Mouse (Mus musculus) MEL (cell line): ENCODE measurements around the gene Rgs6. TPM values are rescaled to one million over a fixed set of nuclear protein-coding genes. Genes with fewer than 3 reads are reported as not detected.

ENCODE experiments used
- DNase-seq: peaks from one replicate; pipeline ENCODE4 v3.0.0; 2011; ENCODE audit warnings: low read depth, low spot score
- H3K27ac ChIP-seq: 2 replicates; pipeline ENCODE4 v1.5.1; 2012; ENCODE audit warnings: low read depth, mild to moderate bottlenecking, control low read depth, low read length, moderate library complexity; ENCODE audit not compliant: control insufficient read depth
- H3K27me3 ChIP-seq, 2 experiments: fragments of 150-350 bp in 1 of 2; sonication (generic) in 1 of 2; 2 replicates each; pipeline ENCODE4 v1.6.1; 2012; ENCODE audit warnings: low read length in 2 of 2, mild to moderate bottlenecking in 2 of 2, improper control_type of control experiment in 1 of 2, moderate library complexity in 1 of 2; ENCODE audit not compliant: insufficient read depth in 2 of 2, control insufficient read depth in 1 of 2
- H3K36me3 ChIP-seq, 2 experiments: 2 replicates each; pipeline ENCODE4 v1.6.1; 2012 to 2014; ENCODE audit warnings: low read length in 2 of 2, improper control_type of control experiment in 1 of 2, inconsistent platforms in 1 of 2, mild to moderate bottlenecking in 1 of 2; ENCODE audit not compliant: insufficient read depth in 2 of 2, control insufficient read depth in 1 of 2
- H3K4me1 ChIP-seq, 2 experiments: fragments of 150-350 bp in 1 of 2; sonication (generic) in 1 of 2; 2 replicates each; pipeline ENCODE4 v1.6.1; 2012; ENCODE audit warnings: low read length in 2 of 2, improper control_type of control experiment in 1 of 2, mild to moderate bottlenecking in 1 of 2; ENCODE audit not compliant: insufficient read depth in 2 of 2, control insufficient read depth in 1 of 2
- H3K4me3 ChIP-seq, 2 experiments: fragments of 150-350 bp in 1 of 2; sonication (generic) in 1 of 2; 2 replicates each; pipeline ENCODE4 v1.5.1; 2012; ENCODE audit warnings: low read depth in 2 of 2, low read length in 2 of 2, mild to moderate bottlenecking in 2 of 2, moderate library complexity in 2 of 2, control low read depth in 1 of 2, improper control_type of control experiment in 1 of 2; ENCODE audit not compliant: control insufficient read depth in 1 of 2, insufficient read depth in 1 of 2
- H3K79me2 ChIP-seq: 2 replicates; pipeline ENCODE4 v1.6.1; 2012; ENCODE audit warnings: mild to moderate bottlenecking, low read length, moderate library complexity; ENCODE audit not compliant: control insufficient read depth, poor library complexity, insufficient read depth
- H3K9ac ChIP-seq: 2 replicates; pipeline ENCODE4 v1.6.1; 2012; ENCODE audit warnings: low read depth, mild to moderate bottlenecking, control low read depth, low read length, moderate library complexity; ENCODE audit not compliant: control insufficient read depth, poor library complexity, severe bottlenecking
- H3K9me3 ChIP-seq: fragments of 150-350 bp; sonication (generic); replicated peaks from 2 replicates; pipeline ENCODE4 v1.6.1; 2012; ENCODE audit warnings: mild to moderate bottlenecking, low read length, improper control_type of control experiment, moderate library complexity; ENCODE audit not compliant: insufficient read depth
- CHD1 ChIP-seq: IDR thresholded peaks from 2 replicates; pipeline ENCODE4 v1.6.1; 2012; ENCODE audit warnings: low read depth, mild to moderate bottlenecking, inconsistent platforms, low read length, improper control_type of control experiment
- E2F4 ChIP-seq: IDR thresholded peaks from 2 replicates; pipeline ENCODE4 v1.6.1; 2011; ENCODE audit warnings: low read depth, low read length, improper control_type of control experiment, borderline replicate concordance
- EP300 ChIP-seq, 2 experiments: IDR thresholded peaks; 2 replicates each; pipeline ENCODE4 v1.6.1; 2011; ENCODE audit warnings: improper control_type of control experiment in 2 of 2, low read length in 2 of 2, low read depth in 1 of 2, mild to moderate bottlenecking in 1 of 2
- GATA1 ChIP-seq: IDR thresholded peaks from 2 replicates; pipeline ENCODE4 v1.6.1; 2011; ENCODE audit warnings: low read depth, low read length, improper control_type of control experiment
- KAT2A ChIP-seq: conservative IDR thresholded peaks from 2 replicates; pipeline ENCODE4 v1.6.1; 2012; ENCODE audit warnings: low read depth, low read length, improper control_type of control experiment, inconsistent platforms
- MAFK ChIP-seq: IDR thresholded peaks from 2 replicates; pipeline ENCODE4 v1.6.1; 2011; ENCODE audit warnings: low read depth, mild to moderate bottlenecking, low read length, improper control_type of control experiment, borderline replicate concordance
- MAX ChIP-seq: IDR thresholded peaks from 2 replicates; pipeline ENCODE4 v1.6.1; 2011; ENCODE audit warnings: low read length, improper control_type of control experiment
- MXI1 ChIP-seq: IDR thresholded peaks from 2 replicates; pipeline ENCODE4 v1.6.1; 2011; ENCODE audit warnings: mild to moderate bottlenecking, low read depth, low read length, improper control_type of control experiment
- NELFE ChIP-seq: IDR thresholded peaks from 2 replicates; pipeline ENCODE4 v1.6.1; 2011; ENCODE audit warnings: low read depth, low read length, improper control_type of control experiment
- POLR2A ChIP-seq, 2 experiments: IDR thresholded peaks; 2 replicates each; pipeline ENCODE4 v1.6.1; 2011 to 2012; ENCODE audit warnings: low read length in 2 of 2, mild to moderate bottlenecking in 2 of 2, control low read depth in 1 of 2, improper control_type of control experiment in 1 of 2, low read depth in 1 of 2, moderate library complexity in 1 of 2; ENCODE audit not compliant: control insufficient read depth in 1 of 2, insufficient read depth in 1 of 2, poor library complexity in 1 of 2
- POLR2AphosphoS2 ChIP-seq: IDR thresholded peaks from 2 replicates; pipeline ENCODE4 v1.6.1; 2011; ENCODE audit warnings: low read length, improper control_type of control experiment
- RAD21 ChIP-seq: IDR thresholded peaks from 2 replicates; pipeline ENCODE4 v1.6.1; 2011; ENCODE audit warnings: mild to moderate bottlenecking, low read depth, low read length, improper control_type of control experiment
- TBP ChIP-seq: IDR thresholded peaks from 2 replicates; pipeline ENCODE4 v1.8.0; 2011; ENCODE audit warnings: low read depth, low read length, improper control_type of control experiment
- TCF12 ChIP-seq: IDR thresholded peaks from 2 replicates; pipeline ENCODE4 v1.6.1; 2014; ENCODE audit warnings: low read depth, mild to moderate bottlenecking, inconsistent platforms, low read length, improper control_type of control experiment, moderate library complexity
- USF1 ChIP-seq: IDR thresholded peaks from 2 replicates; pipeline ENCODE4 v1.6.1; 2014; ENCODE audit warnings: low read depth, mild to moderate bottlenecking, inconsistent platforms, low read length, improper control_type of control experiment, moderate library complexity
- ZKSCAN1 ChIP-seq: IDR thresholded peaks from 2 replicates; pipeline ENCODE4 v1.6.1; 2012; ENCODE audit warnings: low read depth, mild to moderate bottlenecking, inconsistent platforms, low read length, improper control_type of control experiment, moderate library complexity
- ZMIZ1 ChIP-seq: IDR thresholded peaks from 2 replicates; pipeline ENCODE4 v1.6.1; 2012; ENCODE audit warnings: low read depth, mild to moderate bottlenecking, inconsistent platforms, low read length, improper control_type of control experiment, moderate library complexity
- ZNF384 ChIP-seq: IDR thresholded peaks from 2 replicates; pipeline ENCODE4 v1.6.1; 2012; ENCODE audit warnings: low read depth, mild to moderate bottlenecking, inconsistent platforms, low read length, improper control_type of control experiment
- polyA plus RNA-seq, 2 experiments: library from polyadenylated mRNA; stranded (reverse) in 1 of 2; unstranded in 1 of 2; fragments of >175 nt in 1 of 2; fragments of >200 nt in 1 of 2; gene quantifications; 2 replicates each; pipeline versions ENCODE4 v1.2.1 to v1.2.4; 2012; ENCODE audit warnings: low replicate concordance in 2 of 2, low read depth in 1 of 2; ENCODE audit not compliant: insufficient read length in 2 of 2, insufficient read depth in 1 of 2, missing spikeins in 1 of 2
- total RNA-seq: library from RNA; depleted of rRNA; stranded (reverse); fragments of 300-350 nt; gene quantifications from 2 replicates; pipeline ENCODE4 v1.2.3, GENCODE M21; 2012

Gene Rgs6
- total and polyA plus RNA-seq, 3 experiments = not detected

DNA sequence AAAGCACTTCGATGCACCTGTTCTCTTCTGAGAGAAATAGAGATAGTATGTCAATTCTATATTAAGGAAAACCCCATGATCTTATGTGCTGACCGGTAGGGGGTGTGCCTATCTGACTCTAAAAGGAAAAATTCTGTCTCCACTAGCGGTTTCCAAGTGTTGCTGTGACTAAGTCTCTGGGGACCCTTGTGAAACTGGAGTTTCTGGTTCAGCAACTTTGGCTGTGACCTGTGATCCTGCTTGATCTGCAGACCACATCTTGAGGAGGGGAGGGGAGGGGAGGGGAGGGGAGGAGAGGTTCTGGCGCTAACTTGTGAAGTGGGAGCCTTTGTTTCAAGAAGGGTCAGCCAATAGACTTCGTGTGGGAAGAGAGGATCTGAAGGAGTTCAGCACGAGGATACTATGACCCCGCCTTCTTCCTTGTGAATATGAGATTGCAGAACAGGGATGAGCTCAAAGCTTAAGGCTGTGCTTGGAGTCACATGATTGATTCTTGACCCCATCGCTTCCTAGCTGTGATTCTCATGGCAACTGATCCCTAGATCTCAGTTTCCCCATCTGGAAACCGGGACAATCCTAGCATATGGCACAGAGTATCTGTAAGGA lies 517.5 kb downstream of the Rgs6 start:
- no peak overlapping the region for H3K9ac ChIP-seq
- peaks cover 0 to 11% of the 10 kb centered on the region in 2 experiments; a peak in 2 of 4 replicates for H3K4me1 ChIP-seq
- peaks cover 0 to 5% of the 10 kb centered on the region in 2 experiments; a peak in 2 of 4 replicates for H3K36me3 ChIP-seq
- no peak overlapping the region for H3K4me3 ChIP-seq
- no peaks in the 10 kb centered on the region for H3K9me3 ChIP-seq
- TF ChIP-seq POLR2AphosphoS2 (no peak), MAFK (no peak), RAD21 (no peak), ZNF384 (no peak), EP300 (IDR thresholded peaks at IDR 0.05; ENCODE audit: low read depth in 1 of 2, low read length in 2 of 2) (no peak), ZMIZ1 (no peak), NELFE (no peak), USF1 (no peak)
- no peak overlapping the region for H3K27ac ChIP-seq
- H3K27me3 ChIP-seq = no peaks in the 10 kb centered on the region; a peak in 1 of 4 replicates
- DNase-seq = no peak
- H3K79me2 ChIP-seq = no peaks in the 10 kb centered on the region

DNA sequence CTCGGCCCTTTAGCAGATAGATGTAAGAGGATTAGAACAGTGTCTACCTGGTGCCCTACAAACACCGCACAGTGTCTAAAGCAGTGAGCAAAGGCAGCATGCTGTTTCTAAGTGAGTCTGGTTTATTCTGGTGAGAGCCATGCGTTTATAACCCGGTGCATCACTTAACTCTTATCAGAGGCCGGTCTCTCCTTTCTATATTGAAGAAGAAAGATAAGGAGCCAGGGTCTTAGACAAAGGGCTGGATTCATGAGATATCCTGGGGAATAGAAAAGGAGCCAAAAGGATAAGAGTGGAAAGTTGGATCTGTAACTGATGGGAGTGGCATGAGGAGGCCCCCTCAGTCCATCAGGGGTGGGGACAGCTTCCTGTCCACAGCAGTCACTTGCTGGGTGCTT lies 518.0 kb downstream of the Rgs6 start:
- Histone ChIP-seq H3K9ac (no peak overlapping the region), H3K27me3 (no peaks in the 10 kb centered on the region; a peak in 1 of 4 replicates), H3K9me3 (no peaks in the 10 kb centered on the region), H3K79me2 (no peaks in the 10 kb centered on the region), H3K36me3 (peaks cover 0 to 5% of the 10 kb centered on the region in 2 experiments; a peak in 2 of 4 replicates), H3K4me3 (no peak overlapping the region), H3K4me1 (peaks cover 0 to 11% of the 10 kb centered on the region in 2 experiments; a peak in 2 of 4 replicates), H3K27ac (no peak overlapping the region)
- peak; percentile 51; the same call in 1 of the 2 replicates for TF ChIP-seq GATA1
- peak; percentile 62; the same call in 1 of the 2 replicates for TF ChIP-seq TCF12
- peak; percentile 41 to 61; a peak in 2 of 4 replicates for TF ChIP-seq EP300 (IDR thresholded peaks at IDR 0.05; ENCODE audit: low read depth in 1 of 2, low read length in 2 of 2)
- no peak for TF ChIP-seq ZNF384
- TF ChIP-seq POLR2A (IDR thresholded peaks at IDR 0.05; ENCODE audit: control insufficient read depth in 1 of 2, insufficient read depth in 1 of 2, low read depth in 1 of 2, low read length in 2 of 2, poor library complexity in 1 of 2) = no peak
- no peak for TF ChIP-seq ZMIZ1
- TF ChIP-seq MAX = no peak
- no peak for DNase-seq

DNA sequence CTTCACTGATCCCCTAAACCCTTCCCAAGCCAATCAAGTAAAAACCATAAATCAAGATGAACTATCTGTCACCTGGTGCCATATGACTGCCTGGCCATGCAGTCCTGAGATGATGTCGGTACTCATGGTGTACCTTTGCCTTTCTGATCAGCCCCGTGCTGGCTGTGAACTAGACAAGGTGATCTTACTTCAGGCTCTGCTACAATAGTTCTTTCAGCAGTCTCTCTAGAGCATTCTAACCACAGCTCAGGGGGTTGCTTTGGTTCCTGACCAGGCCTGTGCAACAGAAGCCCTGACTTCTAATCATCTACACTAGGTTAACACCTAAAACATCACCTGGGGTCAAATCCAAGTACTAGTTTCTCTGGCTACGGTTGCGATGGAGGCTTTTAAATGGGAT lies 521.4 kb downstream of the Rgs6 start:
- no peak overlapping the region for H3K4me3 ChIP-seq
- H3K4me1 ChIP-seq = peaks cover 8 to 20% of the 10 kb centered on the region in 2 experiments
- H3K27me3 ChIP-seq = no peaks in the 10 kb centered on the region
- no peak overlapping the region for H3K27ac ChIP-seq
- TF ChIP-seq ZKSCAN1 (no peak), USF1 (no peak), MXI1 (no peak), TBP (no peak), KAT2A (no peak), EP300 (IDR thresholded peaks at IDR 0.05; ENCODE audit: low read depth in 1 of 2, low read length in 2 of 2) (no peak), CHD1 (no peak), E2F4 (no peak)
- peaks cover 0 to 8% of the 10 kb centered on the region in 2 experiments; a peak in 2 of 4 replicates for H3K36me3 ChIP-seq
- no peak overlapping the region for H3K9ac ChIP-seq
- DNase-seq = no peak
- no peaks in the 10 kb centered on the region for H3K9me3 ChIP-seq
- H3K79me2 ChIP-seq = no peaks in the 10 kb centered on the region
